Mouse (Mus musculus) adrenal gland (tissue): Measurements from ENCODE around the gene Olfr1412.

ENCODE experiments used
- intact Hi-C: fragments of 180-260 bp; cut with DNase I; formaldehyde crosslinking; loops from one replicate; pipeline ENCODE4 v1.15.1; 2025
- long read RNA-seq, 2 experiments: library from polyadenylated mRNA; unstranded; transcript quantifications; one replicate each; pipeline ENCODE4 v2.0.0; 2020; ENCODE audit warnings: borderline replicate concordance in 1 of 2; ENCODE audit not compliant: insufficient replicate concordance in 1 of 2

Olfr1412 gene
- long read RNA-seq, experiment 1: 0 reads
- long read RNA-seq, experiment 2: 0 reads

DNA sequence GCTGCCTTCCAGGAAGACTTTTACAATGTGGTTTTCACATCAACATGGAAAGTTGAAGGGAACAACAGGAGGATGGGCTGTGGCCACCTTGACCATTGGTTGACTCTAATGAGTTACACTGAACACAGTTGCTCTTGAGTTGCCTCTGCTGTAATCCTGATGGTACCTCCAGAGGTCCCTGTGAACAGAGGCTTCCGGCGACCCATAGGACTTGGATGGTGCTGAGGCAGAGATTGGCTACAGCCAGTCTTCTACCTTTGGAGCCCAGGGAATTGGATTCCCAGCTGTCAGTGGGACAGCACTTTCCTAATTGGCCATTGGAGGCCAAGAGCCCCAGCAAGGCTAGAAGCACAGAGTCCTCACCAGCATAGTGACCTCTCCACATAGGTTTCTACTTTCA, at the start of gene Olfr1412:
Gene Olfr1412, plus strand, starts transcription at position 301 of the 400 bp plus-strand sequence.
- intact Hi-C loops: no loop called here

DNA sequence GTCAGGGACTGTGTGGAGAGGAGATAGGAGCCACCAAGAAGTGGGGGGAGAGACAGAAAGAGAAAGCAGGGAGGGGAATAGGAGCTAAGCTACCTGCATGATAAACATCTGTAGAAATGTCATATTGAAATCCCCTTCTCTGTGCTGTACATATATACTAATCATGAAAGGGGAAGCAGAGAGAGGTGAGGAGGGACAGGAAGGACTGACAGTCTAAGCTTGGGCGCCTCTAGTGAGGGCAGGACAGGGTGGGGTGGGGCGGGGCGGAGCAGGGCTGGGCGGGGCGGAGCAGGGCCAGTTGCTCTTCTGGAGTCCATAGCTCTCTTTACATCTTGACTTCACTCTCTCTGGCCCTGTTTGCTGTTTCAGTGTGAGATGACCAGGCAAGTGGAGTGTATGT, 48.6 kb upstream of the Olfr1412 start:
- intact Hi-C loops: no loop called here

DNA sequence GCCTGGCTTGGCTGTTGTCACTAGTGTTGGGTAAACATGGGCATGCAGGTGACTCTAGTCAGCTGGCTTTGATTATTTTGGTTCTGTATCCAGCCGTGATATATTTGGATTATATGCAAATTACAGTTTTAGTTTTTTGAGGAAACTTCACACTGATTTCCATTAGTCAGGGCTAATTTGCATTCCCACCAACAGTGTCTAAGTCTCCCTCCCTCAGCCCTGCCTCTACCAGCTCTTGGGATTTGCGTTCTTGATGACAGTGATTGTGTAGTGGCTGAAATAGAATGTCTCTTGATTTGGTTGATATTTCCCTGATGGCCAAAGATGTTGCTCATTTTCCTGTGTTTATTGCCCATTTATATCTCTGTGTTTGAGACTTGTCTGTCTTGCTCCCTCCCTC, 46.5 kb upstream of the Olfr1412 start:
- intact Hi-C loops: no loop called here

DNA sequence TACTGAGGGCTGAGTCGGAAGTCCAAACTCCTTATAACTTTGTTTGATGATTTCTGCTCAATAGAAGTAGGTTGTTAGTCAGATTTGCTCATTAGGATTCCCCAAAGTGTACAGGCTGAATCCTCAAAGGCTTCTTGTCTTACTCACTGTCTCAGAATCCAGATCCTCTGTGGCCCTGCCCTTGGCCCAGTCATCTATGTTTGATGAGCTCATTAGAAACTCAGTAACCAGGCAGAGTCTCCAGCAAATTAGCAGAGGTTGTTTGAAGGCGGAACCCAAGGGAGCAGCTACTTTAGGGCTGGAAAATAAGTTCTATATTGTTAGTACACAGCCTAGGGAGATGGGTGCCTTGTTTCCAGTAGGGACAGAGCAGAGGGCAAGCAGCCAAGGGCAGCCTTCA, 39.6 kb upstream of the Olfr1412 start:
- intact Hi-C loops: no loop called here

DNA sequence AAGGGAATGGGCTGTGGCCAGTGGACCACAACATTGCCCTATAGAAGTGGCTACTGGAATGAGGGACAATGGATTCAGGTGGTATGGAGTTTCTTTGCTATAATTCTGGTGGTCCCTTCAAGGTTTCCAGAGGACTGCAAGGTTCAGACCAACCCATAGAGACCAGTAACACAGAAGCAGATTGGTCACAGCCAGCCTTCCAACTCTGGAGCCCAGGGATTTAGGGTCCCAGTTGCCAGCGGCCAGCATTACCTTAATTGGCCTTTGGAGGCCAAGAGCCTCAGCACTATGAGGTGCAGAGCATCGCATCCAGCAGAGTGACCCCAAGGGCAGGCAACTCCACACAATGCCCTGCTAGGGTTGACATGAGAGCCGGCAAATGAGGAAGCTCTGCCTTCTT, 14.6 kb upstream of the Olfr1412 start, which contains the start of gene Olfr1413:
Gene Olfr1413, plus strand, starts transcription at position 301 of the 400 bp plus-strand sequence.
- intact Hi-C loops: no loop called here

DNA sequence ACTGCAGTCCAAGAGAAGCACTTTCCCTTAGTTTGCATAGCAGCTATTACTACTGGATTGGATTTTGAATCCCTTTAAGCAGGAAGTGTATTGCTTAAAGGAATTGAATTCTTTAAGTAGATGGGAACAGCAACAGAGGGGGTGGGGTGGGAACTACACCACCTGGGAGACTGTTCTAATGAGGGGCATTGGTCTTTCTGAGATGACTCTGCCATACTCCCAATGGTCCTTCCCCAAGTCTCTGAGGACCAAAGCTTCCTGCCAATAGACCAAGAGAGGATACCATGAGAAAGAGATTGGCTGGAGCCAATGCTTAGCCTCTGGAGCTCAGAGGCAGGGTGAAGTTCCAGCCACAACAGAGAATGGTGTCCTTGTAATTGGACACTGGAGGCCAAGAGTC, 8.5 kb downstream of the Olfr1412 start, which contains the start of gene Olfr1411:
Gene Olfr1411, plus strand, starts transcription at position 301 of the 400 bp plus-strand sequence.
- intact Hi-C loops: no loop called here

DNA sequence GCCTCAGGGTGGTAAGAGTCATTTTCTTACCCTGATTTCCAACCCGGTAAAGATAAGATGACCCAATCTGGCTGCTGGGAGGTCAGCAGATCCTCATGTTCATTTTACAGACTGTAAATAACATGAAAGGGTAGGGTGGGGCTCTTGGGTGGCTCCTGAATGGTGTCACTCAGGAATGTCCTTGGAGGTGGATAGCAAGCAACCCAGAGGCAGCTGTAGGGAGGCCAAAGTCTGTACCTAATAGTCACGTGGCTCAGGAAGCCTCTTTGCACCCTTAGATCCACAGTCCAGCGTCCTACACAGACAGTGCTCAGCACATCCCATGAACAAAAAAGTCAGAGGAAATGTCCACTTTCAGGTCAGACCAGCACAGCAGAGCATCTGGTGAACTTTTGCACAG, 10.4 kb downstream of the Olfr1412 start:
- intact Hi-C loops: no loop called here

DNA sequence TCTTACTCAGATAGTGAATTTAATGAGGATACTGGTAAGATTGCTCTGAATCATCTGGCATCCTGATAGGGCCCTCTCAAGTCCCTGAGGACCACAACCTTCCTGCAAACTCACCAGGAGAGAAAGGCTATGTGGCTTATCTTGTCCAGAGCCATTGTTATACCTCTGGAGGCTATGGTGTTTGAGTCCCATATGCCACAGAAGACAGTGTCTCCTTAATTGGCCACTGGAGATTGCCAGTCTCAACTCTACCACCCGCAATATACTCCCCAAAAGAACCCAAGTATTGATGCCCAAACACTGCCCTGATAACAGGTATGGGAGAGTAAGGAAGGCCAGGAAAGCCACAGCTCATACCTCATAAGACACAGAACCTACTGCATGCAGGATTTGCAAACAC, 19.9 kb downstream of the Olfr1412 start, which contains the start of gene Olfr1410:
Gene Olfr1410, plus strand, starts transcription at position 301 of the 400 bp plus-strand sequence.
- intact Hi-C loops: loop anchor here (10.0 kb wide), 1 partner anchor 691 kb away; no protein-coding TSS in a partner anchor

DNA sequence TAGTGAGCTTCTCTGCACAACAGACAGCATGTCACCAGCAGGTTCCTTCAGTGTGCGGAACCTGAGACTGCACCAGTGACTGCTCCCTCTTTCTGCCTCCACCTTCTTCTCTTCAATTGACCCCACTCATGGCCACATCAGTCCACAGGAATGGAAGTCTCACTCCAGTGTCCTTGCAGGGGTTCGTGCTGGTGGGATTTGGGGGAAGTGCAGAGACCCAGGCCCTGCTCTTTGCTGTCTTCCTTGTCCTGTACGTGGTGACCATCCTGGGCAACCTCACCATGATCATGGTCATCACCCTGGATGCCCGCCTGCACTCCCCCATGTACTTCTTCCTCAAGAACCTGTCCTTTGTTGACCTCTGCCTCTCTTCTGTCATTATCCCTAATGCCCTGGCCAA, 22.1 kb downstream of the Olfr1412 start:
- intact Hi-C loops: loop anchor here (10.0 kb wide), 1 partner anchor 693 kb away; no protein-coding TSS in a partner anchor

DNA sequence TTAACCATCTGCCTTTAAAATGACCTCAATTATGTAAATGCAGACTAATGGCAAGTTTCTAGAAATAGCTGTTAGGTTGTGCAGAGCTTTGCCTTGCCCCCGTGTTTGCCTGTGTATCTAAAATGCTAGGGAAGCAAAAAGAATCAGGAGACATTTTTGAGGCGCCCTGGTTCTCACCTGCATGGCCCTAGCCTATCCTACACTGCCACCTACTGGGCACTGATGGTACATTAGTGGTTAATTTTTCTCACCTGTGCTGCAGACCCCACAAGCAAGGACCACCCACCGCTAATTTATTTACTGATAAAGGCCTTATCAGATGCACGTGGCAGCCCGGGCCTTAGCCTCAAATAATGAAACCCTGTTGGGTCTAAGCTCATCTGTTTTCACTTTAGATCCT, 25.4 kb downstream of the Olfr1412 start:
- intact Hi-C loops: loop anchor here (1.0 to 10.0 kb wide), 2 partner anchors 90 to 224 kb away; partner anchors contain the start of gene Gpc1

DNA sequence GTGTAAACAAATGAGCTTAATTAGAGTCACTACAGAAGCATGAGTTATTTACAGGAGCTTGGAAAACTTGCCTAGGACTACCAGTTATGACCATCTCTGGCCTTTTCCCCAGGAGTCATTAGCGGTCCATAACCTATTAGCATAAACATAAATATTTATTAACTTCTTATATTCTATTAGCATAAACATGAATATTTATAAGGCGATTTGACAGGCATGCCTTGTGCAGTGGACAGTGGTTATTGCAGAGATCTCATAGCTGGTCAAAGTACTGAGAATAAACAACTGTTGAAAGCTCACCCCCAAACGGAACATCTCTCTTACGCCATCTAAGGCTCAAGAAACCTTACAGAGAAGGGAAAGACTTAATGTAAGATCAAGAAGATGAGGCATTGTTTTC, 27.6 kb downstream of the Olfr1412 start:
- intact Hi-C loops: loop anchor here (10.0 kb wide), 1 partner anchor 222 kb away; the partner anchor contains the start of gene Gpc1

DNA sequence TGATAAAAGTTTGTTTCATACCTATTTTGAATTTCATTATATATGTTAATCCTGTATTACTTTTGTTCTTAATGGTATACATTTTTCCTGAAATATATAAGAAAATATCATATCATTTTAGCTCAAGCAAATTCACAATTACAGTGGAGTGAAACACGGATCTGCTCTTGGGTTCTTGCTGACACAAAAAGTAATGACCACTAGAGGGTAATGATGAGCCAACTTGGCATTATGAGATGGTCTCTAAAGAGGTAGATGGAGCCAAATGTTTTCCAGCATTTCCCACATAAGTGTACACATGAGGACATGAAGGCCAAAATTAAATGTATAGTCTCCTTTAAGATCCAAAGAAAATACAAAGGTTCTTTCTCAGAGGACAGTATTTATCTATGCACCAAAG, 28.9 kb downstream of the Olfr1412 start:
- intact Hi-C loops: loop anchor here (1.0 to 10.0 kb wide), 2 partner anchors 33 to 220 kb away; partner anchors contain the start of gene Gpc1

DNA sequence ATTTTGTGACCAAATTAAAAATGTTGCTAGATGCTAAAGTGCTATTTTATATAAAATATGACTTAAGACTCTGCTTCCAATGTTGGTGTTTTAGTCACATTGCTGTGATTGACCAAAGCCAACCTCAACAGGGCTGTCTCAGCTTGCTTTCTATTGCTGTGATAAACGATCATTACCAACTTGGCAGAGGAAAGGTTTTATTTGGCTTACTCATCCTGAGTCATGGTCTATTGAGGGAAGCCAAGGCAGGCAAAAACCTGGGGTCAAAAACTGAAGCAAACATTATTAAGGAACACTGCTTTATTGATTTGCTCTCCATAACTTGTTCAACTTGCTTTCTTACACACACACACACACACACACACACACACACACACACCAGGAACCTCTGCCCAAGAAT, 30.5 kb downstream of the Olfr1412 start:
- intact Hi-C loops: loop anchor here (10.0 kb wide), 1 partner anchor 219 kb away; the partner anchor contains the start of gene Gpc1

DNA sequence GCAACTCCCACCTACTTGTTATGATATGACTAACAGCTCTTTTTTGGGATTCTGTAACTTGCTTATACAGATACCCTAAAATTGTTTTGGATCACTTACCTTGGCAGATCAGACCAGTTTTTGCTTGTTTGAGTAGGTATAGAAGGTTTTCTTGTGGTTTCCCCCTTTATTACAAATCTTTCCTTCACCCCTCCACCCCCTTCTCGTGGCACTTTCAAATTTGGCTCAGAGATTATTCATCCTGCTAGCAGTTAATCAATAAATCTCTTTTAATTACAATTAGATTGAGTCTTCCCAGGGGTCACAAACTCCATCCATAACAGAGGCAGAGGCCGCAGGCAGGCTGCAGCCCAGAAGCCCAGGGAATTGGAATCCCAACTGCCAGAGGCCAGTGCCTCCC, 31.9 kb downstream of the Olfr1412 start, which contains the start of gene Olfr12:
Gene Olfr12, plus strand, starts transcription at position 301 of the 400 bp plus-strand sequence.
- intact Hi-C loops: loop anchor here (10.0 kb wide), 1 partner anchor 217 kb away; the partner anchor contains the start of gene Gpc1

DNA sequence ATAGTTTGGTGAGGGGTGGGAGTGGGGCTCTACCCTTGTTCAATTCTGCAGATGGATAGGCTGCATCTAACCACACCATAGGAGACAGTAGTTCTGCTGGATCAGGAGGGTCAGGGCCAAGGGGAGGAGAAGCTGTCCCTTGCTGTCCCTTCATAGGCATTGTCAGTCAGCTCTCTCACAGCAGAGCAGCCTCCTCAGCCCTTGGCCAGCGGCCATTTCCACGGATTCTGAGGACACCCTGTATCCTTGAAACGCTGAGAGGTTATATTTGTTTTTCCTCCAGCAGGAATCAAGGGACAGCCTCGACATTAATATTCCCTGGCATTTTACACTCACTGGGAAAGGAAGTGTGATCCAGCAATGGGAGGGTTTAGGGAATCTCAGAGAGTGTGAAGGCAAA, 32.8 kb downstream of the Olfr1412 start:
- intact Hi-C loops: loop anchor here (10.0 kb wide), 1 partner anchor 216 kb away; the partner anchor contains the start of gene Gpc1

DNA sequence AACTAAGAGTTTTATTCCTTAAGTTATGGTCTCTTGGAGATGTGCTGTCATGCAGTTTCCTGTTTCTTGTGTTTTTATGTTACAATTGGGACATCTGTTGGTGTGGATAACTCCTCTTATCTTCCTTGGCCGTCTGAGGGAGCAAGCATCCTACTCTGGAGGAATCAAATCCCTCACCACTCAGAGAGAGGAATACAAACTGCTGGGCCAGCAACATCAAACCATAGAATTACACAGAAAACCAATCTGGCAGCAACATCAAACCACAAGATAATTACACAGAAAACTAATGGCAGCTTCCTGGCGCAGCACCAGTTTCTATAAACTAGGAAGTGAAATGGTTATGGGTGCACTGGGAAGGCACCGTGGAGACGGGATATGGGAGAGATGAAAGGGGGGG, 42.6 kb downstream of the Olfr1412 start:
- intact Hi-C loops: no loop called here

DNA sequence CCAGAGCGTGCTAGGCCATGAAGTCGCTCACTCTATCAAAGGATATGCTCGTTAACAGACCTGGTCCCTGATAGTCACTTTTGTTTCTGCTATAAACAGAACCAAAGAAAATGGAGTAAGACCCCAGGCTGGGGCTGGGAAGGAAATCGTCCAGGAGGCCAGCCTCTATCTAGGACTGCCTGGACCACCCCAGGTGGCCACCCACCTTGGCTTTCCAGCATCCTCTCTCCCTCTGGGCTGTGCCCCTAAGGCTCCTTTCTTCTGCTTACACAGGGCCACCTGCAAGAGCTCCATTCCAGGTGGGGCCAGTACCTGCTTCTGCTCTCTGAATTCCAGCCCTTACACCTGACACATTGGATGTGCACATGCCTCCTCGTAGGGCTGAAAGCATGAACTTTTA, 46.6 kb downstream of the Olfr1412 start:
- intact Hi-C loops: no loop called here

DNA sequence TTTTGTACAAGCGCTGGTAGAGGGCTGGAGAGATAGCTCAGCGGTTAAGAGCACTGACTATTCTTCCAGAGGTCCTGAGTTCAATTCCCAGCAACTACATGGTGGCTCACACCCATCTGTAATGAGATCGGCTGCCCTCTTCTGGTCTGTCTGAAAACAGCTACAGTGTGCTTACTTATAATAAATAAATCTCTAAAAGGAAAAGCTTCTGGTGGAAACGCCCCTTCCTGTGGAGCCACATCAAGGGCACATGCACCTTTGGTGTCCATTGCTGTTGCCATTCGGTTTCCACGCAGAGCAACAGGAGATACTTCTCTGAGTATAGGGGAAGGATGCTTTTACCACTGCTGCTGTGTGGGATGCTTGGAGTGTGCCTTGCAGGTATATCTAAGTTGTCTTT, 47.4 kb downstream of the Olfr1412 start:
- intact Hi-C loops: no loop called here

DNA sequence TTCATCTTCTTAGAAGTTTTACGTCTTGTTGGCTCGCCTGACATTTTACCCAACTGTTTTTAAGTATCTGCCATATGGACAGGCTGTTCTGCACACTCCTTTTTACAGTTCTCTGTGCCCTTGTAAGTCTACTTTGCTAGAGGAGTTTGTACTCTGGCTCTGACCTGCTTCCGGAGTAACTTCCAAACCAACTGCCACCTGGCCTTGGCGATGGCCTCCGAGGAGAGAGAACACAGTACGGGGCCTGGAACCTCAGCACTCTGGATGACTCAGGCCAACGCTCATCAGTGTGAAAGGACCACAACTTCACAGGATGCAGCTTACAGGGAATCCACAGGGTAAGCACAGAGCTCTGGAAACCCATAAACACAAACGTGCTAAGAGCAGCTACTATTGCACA, 48.1 kb downstream of the Olfr1412 start:
- intact Hi-C loops: no loop called here

DNA sequence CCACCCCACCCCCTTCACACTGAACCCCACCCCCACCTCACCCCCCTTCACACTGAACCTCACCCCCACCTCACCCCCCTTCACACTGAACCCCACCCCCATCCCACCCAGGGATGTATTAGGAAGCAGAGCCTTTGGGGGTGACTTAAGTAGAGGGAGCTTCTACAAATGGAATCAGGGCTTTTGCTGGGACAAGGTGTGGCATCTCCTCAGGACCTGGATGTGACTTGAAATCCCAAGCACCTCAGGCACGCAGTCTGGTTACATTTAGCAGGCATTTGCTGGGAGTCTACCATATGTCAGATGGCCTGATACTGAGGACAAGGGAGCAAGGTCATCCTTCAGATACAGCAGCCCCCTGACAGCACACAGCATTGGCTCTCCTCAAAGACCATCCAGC, 49.0 kb downstream of the Olfr1412 start:
- intact Hi-C loops: no loop called here

DNA sequence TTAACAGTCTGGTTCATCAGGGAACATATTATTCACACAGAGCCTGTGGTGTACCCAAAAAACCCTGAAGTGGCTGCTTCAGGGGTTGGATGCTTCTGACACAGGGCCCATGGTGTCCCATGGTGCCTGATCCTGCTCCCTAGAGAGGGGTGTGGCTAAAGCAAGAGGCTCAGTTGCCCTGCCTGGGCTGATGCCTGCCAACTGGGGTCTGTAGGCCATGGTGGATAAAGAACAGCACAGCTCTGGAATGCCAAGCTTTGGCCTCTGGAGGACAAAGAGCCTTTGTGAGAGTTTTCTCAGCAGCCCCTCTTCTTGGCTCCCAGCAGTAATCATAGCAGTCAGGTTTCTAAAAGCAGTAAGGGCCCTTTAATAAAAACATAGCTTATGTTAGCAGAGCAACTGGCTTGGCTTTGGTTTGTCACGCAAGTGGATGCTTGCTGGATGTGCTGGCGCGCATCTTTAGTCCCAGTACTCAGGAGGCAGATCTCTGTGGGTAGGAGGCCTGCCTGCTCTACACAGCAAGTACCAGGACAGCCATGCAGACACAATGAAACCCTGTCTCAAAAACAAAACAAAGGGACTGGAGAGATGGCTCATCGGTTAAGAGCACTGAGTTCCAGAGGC, 49.5 kb downstream of the Olfr1412 start:
- intact Hi-C loops: no loop called here

DNA sequence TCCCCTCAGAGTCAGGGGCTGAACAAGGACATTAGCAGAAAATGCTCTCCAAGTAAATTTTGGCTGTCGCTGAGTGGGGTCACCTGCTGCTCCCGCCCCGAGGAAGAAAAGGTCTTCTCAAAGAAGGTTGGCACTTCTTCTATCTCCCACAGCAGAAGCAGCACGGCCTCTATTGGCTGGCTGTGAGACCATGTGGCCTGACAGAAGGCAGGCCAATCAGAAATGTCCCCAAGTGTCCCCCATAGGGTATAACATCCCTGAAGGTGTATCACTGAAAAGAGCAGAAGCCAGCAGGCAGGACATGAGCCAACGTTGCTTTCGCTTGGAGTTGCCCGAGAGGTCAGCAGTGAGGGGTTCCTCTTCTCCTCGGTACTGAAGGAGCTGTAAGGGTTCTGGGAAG, 50.4 kb downstream of the Olfr1412 start:
- intact Hi-C loops: no loop called here

DNA sequence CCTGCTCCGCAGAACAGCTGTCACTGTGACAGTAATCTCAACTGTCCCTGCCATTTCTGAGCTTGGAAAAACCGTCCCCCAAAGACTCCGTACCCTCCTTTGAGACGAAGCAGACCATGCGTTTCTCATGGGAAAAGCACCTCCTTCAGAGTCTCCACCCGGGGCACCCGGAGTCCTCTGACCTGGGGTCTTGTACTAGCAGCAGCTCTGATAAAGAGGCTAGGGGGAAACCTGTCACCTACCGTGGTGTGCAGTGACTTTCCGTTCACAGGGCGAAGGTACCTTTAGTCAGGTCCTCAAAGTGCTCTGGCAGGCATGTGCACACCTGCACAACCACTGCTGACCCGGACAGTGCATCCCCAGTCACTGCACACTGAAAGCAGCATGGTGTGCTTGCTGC, 51.1 kb downstream of the Olfr1412 start:
- intact Hi-C loops: no loop called here
